Mouse (Mus musculus): ENCODE results near the gene 1700029H14Rik. TPM values are rescaled to one million over a fixed set of nuclear protein-coding genes. Genes with fewer than 3 reads are reported as not detected.

Gene 1700029H14Rik
- not detected in 2 replicates for polyA plus RNA-seq (2014; fragmentation: Nextera tagmentation; extraction: Ambion mirVana)

- Histone ChIP-seq H3K27me3 (ENCODE audit: insufficient read depth, low read length) (no peaks in the 10 kb centered on the region), H3K4me3 (ENCODE audit: low read depth, low read length) (no peak within 1 kb of the TSS), H3K9ac (no peak within 1 kb of the TSS), H3K4me2 (no peak within 1 kb of the TSS), H3K36me3 (ENCODE audit: insufficient read depth) (no peaks in the 10 kb centered on the region), H3K9me3 (ENCODE audit: low read depth, low read length) (no peaks in the 10 kb centered on the region), H3K27ac (ENCODE audit: low read depth) (no peak within 1 kb of the TSS), H3K4me1 (ENCODE audit: insufficient read depth) (no peaks in the 10 kb centered on the region)
- ATAC-seq (ENCODE audit: insufficient read depth) (peak; percentile 31), DNase-seq (peak; percentile 33)
- WGBS: 21% methylated on average over 13 of the region's 13 CpGs
- peak; percentile 19; the same call in 1 of the 2 replicates for TF ChIP-seq CTCF (IDR thresholded peaks at IDR 0.05; ENCODE audit: low read depth)
Observed at GRCm38 (mm10) chr8:13562118-13562517, at the start of gene 1700029H14Rik. 1700029H14Rik (minus strand) TSS chr8:13562461.

- TF ChIP-seq CTCF (IDR thresholded peaks at IDR 0.05; ENCODE audit: low read depth): no peak
- 69% methylated on average over 12 of the region's 12 CpGs for WGBS
Observed at GRCm38 (mm10) chr8:13611702-13612101, 49.4 kb upstream of the 1700029H14Rik start.

GRCm38 (mm10) chr8:13609971-13610370 lies 47.7 kb upstream of the 1700029H14Rik start:
- DNase-seq: no peak
- H3K4me2 ChIP-seq: no peak overlapping the region
- H3K4me1 ChIP-seq (ENCODE audit: insufficient read depth): no peaks in the 10 kb centered on the region
- WGBS: 75% methylated on average over 5 of the region's 5 CpGs
- H3K9ac ChIP-seq: no peak overlapping the region
- no peaks in the 10 kb centered on the region for H3K9me3 ChIP-seq (ENCODE audit: low read depth, low read length)
- no peaks in the 10 kb centered on the region for H3K27me3 ChIP-seq (ENCODE audit: insufficient read depth, low read length)
- ATAC-seq (ENCODE audit: insufficient read depth): no peak
- H3K4me3 ChIP-seq (ENCODE audit: low read depth, low read length): no peak overlapping the region
- no peak overlapping the region for H3K27ac ChIP-seq (ENCODE audit: low read depth)
- TF ChIP-seq CTCF (IDR thresholded peaks at IDR 0.05; ENCODE audit: low read depth): no peak
- H3K36me3 ChIP-seq (ENCODE audit: insufficient read depth): peaks cover 17% of the 10 kb centered on the region

More at GRCm38 (mm10) chr8:13611702-13612101, 49.4 kb upstream of the 1700029H14Rik start:
- Histone ChIP-seq H3K4me1 (ENCODE audit: insufficient read depth) (no peaks in the 10 kb centered on the region), H3K9ac (no peak overlapping the region), H3K27me3 (ENCODE audit: insufficient read depth, low read length) (no peaks in the 10 kb centered on the region), H3K4me3 (ENCODE audit: low read depth, low read length) (no peak overlapping the region), H3K36me3 (ENCODE audit: insufficient read depth) (peaks cover 17% of the 10 kb centered on the region), H3K27ac (ENCODE audit: low read depth) (no peak overlapping the region), H3K9me3 (ENCODE audit: low read depth, low read length) (no peaks in the 10 kb centered on the region), H3K4me2 (no peak overlapping the region)
- ATAC-seq (ENCODE audit: insufficient read depth) (no peak), DNase-seq (no peak)

- Histone ChIP-seq H3K9me3 (ENCODE audit: low read depth, low read length) (no peaks in the 10 kb centered on the region), H3K27me3 (ENCODE audit: insufficient read depth, low read length) (no peaks in the 10 kb centered on the region), H3K9ac (no peak overlapping the region), H3K4me1 (ENCODE audit: insufficient read depth) (no peaks in the 10 kb centered on the region), H3K36me3 (ENCODE audit: insufficient read depth) (peaks cover 24% of the 10 kb centered on the region), H3K4me3 (ENCODE audit: low read depth, low read length) (no peak overlapping the region), H3K4me2 (no peak overlapping the region), H3K27ac (ENCODE audit: low read depth) (no peak overlapping the region)
- DNase-seq (no peak), ATAC-seq (ENCODE audit: insufficient read depth) (no peak)
- 86% methylated on average over 6 of the region's 6 CpGs for WGBS
- no peak for TF ChIP-seq CTCF (IDR thresholded peaks at IDR 0.05; ENCODE audit: low read depth)
Observed at GRCm38 (mm10) chr8:13608946-13609345, 46.7 kb upstream of the 1700029H14Rik start.

- H3K27ac ChIP-seq (ENCODE audit: low read depth): no peak overlapping the region
- no peak for DNase-seq
- no peaks in the 10 kb centered on the region for H3K9me3 ChIP-seq (ENCODE audit: low read depth, low read length)
- no peak overlapping the region for H3K4me3 ChIP-seq (ENCODE audit: low read depth, low read length)
- H3K36me3 ChIP-seq (ENCODE audit: insufficient read depth): peaks cover 18% of the 10 kb centered on the region; the same call in 1 of the 2 replicates
- H3K27me3 ChIP-seq (ENCODE audit: insufficient read depth, low read length): no peaks in the 10 kb centered on the region
- 63% methylated on average over 7 of the region's 7 CpGs for WGBS
- H3K4me1 ChIP-seq (ENCODE audit: insufficient read depth): no peaks in the 10 kb centered on the region
- no peak for TF ChIP-seq CTCF (IDR thresholded peaks at IDR 0.05; ENCODE audit: low read depth)
- no peak for ATAC-seq (ENCODE audit: insufficient read depth)
- H3K9ac ChIP-seq: no peak overlapping the region
- no peak overlapping the region for H3K4me2 ChIP-seq
Observed at GRCm38 (mm10) chr8:13605920-13606480, 43.7 kb upstream of the 1700029H14Rik start.

- WGBS: 54% methylated on average over 8 of the region's 8 CpGs
- Histone ChIP-seq H3K4me2 (no peak overlapping the region), H3K9me3 (ENCODE audit: low read depth, low read length) (no peaks in the 10 kb centered on the region), H3K4me3 (ENCODE audit: low read depth, low read length) (no peak overlapping the region), H3K4me1 (ENCODE audit: insufficient read depth) (no peaks in the 10 kb centered on the region), H3K36me3 (ENCODE audit: insufficient read depth) (peaks cover 23% of the 10 kb centered on the region; the same call in 1 of the 2 replicates), H3K9ac (no peak overlapping the region), H3K27ac (ENCODE audit: low read depth) (no peak overlapping the region), H3K27me3 (ENCODE audit: insufficient read depth, low read length) (no peaks in the 10 kb centered on the region)
- DNase-seq: peak; percentile 76
- peak; percentile 69 for TF ChIP-seq CTCF (IDR thresholded peaks at IDR 0.05; ENCODE audit: low read depth)
- ATAC-seq (ENCODE audit: insufficient read depth): no peak
Observed at GRCm38 (mm10) chr8:13602621-13603020, 40.4 kb upstream of the 1700029H14Rik start.

- no peak overlapping the region for H3K9ac ChIP-seq
- H3K36me3 ChIP-seq (ENCODE audit: insufficient read depth): peaks cover 34% of the 10 kb centered on the region; the same call in 1 of the 2 replicates
- 73% methylated on average over 11 of the region's 11 CpGs for WGBS
- ATAC-seq (ENCODE audit: insufficient read depth): no peak
- 0 out of 2 replicates have a peak overlapping the region, but pooled peaks have one; percentile 10 for H3K4me2 ChIP-seq
- no peaks in the 10 kb centered on the region for H3K27me3 ChIP-seq (ENCODE audit: insufficient read depth, low read length)
- no peak for DNase-seq
- no peaks in the 10 kb centered on the region for H3K4me1 ChIP-seq (ENCODE audit: insufficient read depth)
- no peak overlapping the region for H3K4me3 ChIP-seq (ENCODE audit: low read depth, low read length)
- no peak for TF ChIP-seq CTCF (IDR thresholded peaks at IDR 0.05; ENCODE audit: low read depth)
- no peak overlapping the region for H3K27ac ChIP-seq (ENCODE audit: low read depth)
- H3K9me3 ChIP-seq (ENCODE audit: low read depth, low read length): no peaks in the 10 kb centered on the region
Observed at GRCm38 (mm10) chr8:13601166-13601565, 38.9 kb upstream of the 1700029H14Rik start.

All from lung, embryonic 14.5 days (tissue).